Mouse (Mus musculus): ENCODE measurements around the gene Klk1b4. TPM values are rescaled to one million over a fixed set of nuclear protein-coding genes. Genes with fewer than 3 reads are reported as not detected.
A peak's percentile ranks its signal among the peaks of the same experiment; 100 is the strongest.
"Not testable (repeated sequence)": the region's sequence is repeated elsewhere in the genome, so short reads cannot be mapped to it uniquely, and the experiment has no call there.

Klk1b4 gene
- polyA plus RNA-seq, 1 experiment from 2014 or later, result not detected

DNA sequence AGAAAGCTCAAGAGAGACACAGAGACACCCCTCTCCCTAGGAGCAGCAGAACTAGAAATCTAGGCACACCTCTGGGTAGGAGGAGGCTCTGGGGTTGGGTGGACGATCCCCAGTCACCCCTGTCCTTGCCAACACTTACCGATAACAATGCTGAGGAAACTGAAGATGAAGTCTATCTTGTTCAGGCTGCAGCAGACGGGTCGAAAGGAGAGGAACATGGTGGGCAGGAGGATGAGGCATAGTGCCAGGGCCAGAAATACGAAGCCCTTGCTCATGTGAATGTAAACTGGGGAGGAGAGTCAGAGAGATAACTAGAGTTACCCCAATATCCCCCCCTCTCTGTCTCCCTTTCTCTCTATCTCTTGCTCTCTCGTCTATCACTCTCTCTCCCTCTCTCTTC, 15.1 kb downstream of the Klk1b4 start:
- not testable (repeated sequence) for DNase-seq (ENCODE audit: low spot score); H3K27me3 ChIP-seq (replicated peaks; ENCODE audit: control insufficient read depth, insufficient read depth, low read length); H3K4me1 ChIP-seq (ENCODE audit: control insufficient read depth, insufficient read depth, low read length); H3K9me3 ChIP-seq (ENCODE audit: control insufficient read depth, low read length); H3K9ac ChIP-seq (ENCODE audit: low read depth, low read length); H3K4me3 ChIP-seq (ENCODE audit: low read depth, low read length); H3K27ac ChIP-seq (replicated peaks; ENCODE audit: low read depth, low read length); H3K4me2 ChIP-seq (ENCODE audit: low read depth, low read length); H3K36me3 ChIP-seq (ENCODE audit: control insufficient read depth, insufficient read depth, low read length); ATAC-seq (ENCODE audit: low read depth)
- WGBS, result 71% methylated on average over 5 of the region's 6 CpGs

GRCm38 (mm10) chr7:44225076-44225475, 17.8 kb downstream of the Klk1b4 start, which contains the start of gene Klk1:
TSS of gene Klk1 (plus strand) at chr7:44225360.
- Histone ChIP-seq H3K4me1 (ENCODE audit: control insufficient read depth, insufficient read depth, low read length) (no peaks in the 10 kb centered on the region), H3K27ac (replicated peaks; ENCODE audit: low read depth, low read length) (no peak within 1 kb of the TSS), H3K36me3 (ENCODE audit: control insufficient read depth, insufficient read depth, low read length) (no peaks in the 10 kb centered on the region), H3K9me3 (ENCODE audit: control insufficient read depth, low read length) (no peaks in the 10 kb centered on the region), H3K27me3 (replicated peaks; ENCODE audit: control insufficient read depth, insufficient read depth, low read length) (no peaks in the 10 kb centered on the region), H3K4me2 (ENCODE audit: low read depth, low read length) (no peak within 1 kb of the TSS), H3K9ac (ENCODE audit: low read depth, low read length) (no peak within 1 kb of the TSS), H3K4me3 (ENCODE audit: low read depth, low read length) (no peak within 1 kb of the TSS)
- WGBS, result 0% methylated on average over 1 of the region's 1 CpGs
- DNase-seq (ENCODE audit: low spot score) (no peak), ATAC-seq (ENCODE audit: low read depth) (no peak)

DNA sequence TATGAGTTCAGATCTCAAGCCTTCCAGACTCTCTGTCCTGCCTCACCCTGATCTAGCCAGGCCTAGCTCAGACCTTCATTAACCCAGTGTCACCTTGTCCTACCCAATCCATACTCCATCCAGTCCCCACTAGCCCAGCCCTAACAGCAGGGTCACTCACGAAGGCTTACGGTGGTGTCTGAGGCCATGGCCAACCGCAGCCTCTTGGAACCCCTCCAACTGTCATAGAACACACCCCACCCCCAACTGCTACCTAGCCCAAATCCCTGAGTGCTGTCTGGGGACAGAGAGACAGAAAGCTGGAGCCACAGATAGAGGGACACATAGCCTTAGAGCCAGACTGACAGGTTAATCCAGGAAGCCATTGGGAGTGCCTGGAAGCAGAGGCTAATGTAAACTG, 28.7 kb downstream of the Klk1b4 start, which contains the start of gene Gm36864:
Gene Gm36864 (plus strand): TSS at position 269 of the 400 bp plus-strand sequence.
- 74% methylated on average over 3 of the region's 3 CpGs for WGBS
- no peak within 1 kb of the TSS for H3K4me2 ChIP-seq (ENCODE audit: low read depth, low read length)
- no peak within 1 kb of the TSS for H3K4me3 ChIP-seq (ENCODE audit: low read depth, low read length)
- H3K27ac ChIP-seq (replicated peaks; ENCODE audit: low read depth, low read length), result no peak within 1 kb of the TSS
- H3K27me3 ChIP-seq (replicated peaks; ENCODE audit: control insufficient read depth, insufficient read depth, low read length), result no peaks in the 10 kb centered on the region
- DNase-seq (ENCODE audit: low spot score) (no peak), ATAC-seq (ENCODE audit: low read depth) (no peak)
- no peaks in the 10 kb centered on the region for H3K9me3 ChIP-seq (ENCODE audit: control insufficient read depth, low read length)
- no peaks in the 10 kb centered on the region for H3K36me3 ChIP-seq (ENCODE audit: control insufficient read depth, insufficient read depth, low read length)
- H3K9ac ChIP-seq (ENCODE audit: low read depth, low read length), result no peak within 1 kb of the TSS
- H3K4me1 ChIP-seq (ENCODE audit: control insufficient read depth, insufficient read depth, low read length), result no peaks in the 10 kb centered on the region

DNA sequence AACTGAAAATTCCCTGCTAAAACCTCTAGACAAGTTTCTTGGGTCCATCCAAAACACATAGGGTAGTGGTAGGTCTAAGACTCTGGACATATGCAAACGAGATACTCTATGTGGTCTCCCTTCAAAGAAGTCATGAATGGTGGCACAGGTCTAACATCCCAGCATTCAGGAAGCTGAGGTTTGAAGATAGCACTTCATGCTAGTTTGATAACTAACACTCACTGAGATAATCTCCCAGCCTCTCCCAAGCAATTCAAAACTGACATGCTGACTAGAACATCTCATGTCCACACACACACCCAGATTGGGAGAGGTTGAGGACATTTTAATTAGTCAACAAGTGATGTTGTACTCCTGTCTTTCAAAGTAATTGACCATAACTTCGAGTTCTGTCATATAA, 32.7 kb downstream of the Klk1b4 start:
- ATAC-seq (ENCODE audit: low read depth) (no peak), DNase-seq (ENCODE audit: low spot score) (no peak)
- Histone ChIP-seq H3K9me3 (ENCODE audit: control insufficient read depth, low read length) (no peaks in the 10 kb centered on the region), H3K36me3 (ENCODE audit: control insufficient read depth, insufficient read depth, low read length) (no peaks in the 10 kb centered on the region), H3K9ac (ENCODE audit: low read depth, low read length) (no peak overlapping the region), H3K4me2 (ENCODE audit: low read depth, low read length) (no peak overlapping the region), H3K27me3 (replicated peaks; ENCODE audit: control insufficient read depth, insufficient read depth, low read length) (no peaks in the 10 kb centered on the region), H3K27ac (replicated peaks; ENCODE audit: low read depth, low read length) (no peak overlapping the region), H3K4me1 (ENCODE audit: control insufficient read depth, insufficient read depth, low read length) (no peaks in the 10 kb centered on the region), H3K4me3 (ENCODE audit: low read depth, low read length) (no peak overlapping the region)
- WGBS, result 45% methylated on average over 2 of the region's 2 CpGs

DNA sequence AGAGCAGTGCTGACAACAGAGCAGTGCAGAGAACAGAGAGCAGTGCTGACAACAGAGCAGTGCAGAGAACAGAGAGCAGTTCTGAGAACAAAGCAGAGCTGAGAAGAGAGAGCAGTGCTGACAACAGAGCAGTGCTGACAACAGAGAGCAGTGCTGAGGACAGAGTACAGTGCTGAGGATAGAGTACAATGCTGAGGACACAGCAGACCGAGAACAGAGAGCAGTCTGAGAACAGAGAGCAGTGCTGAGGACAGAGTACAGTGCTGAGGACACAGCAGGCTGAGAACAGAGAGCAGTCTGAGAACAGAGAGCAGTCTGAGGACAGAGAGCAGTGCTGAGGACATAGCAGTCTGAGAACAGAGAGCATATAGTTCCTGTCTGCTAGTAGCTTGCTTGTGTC, 33.5 kb downstream of the Klk1b4 start:
- no peaks in the 10 kb centered on the region for H3K27me3 ChIP-seq (replicated peaks; ENCODE audit: control insufficient read depth, insufficient read depth, low read length)
- no peak overlapping the region for H3K9ac ChIP-seq (ENCODE audit: low read depth, low read length)
- H3K4me1 ChIP-seq (ENCODE audit: control insufficient read depth, insufficient read depth, low read length), result peaks cover 6% of the 10 kb centered on the region
- ATAC-seq (ENCODE audit: low read depth) (no peak), DNase-seq (ENCODE audit: low spot score) (no peak)
- no peak overlapping the region for H3K4me2 ChIP-seq (ENCODE audit: low read depth, low read length)
- no peak overlapping the region for H3K27ac ChIP-seq (replicated peaks; ENCODE audit: low read depth, low read length)
- H3K9me3 ChIP-seq (ENCODE audit: control insufficient read depth, low read length), result no peaks in the 10 kb centered on the region
- H3K36me3 ChIP-seq (ENCODE audit: control insufficient read depth, insufficient read depth, low read length), result no peaks in the 10 kb centered on the region
- WGBS, result 48% methylated on average over 1 of the region's 1 CpGs
- no peak overlapping the region for H3K4me3 ChIP-seq (ENCODE audit: low read depth, low read length)

- DNase-seq (ENCODE audit: low spot score), result no peak
- H3K4me2 ChIP-seq (ENCODE audit: low read depth, low read length), result no peak overlapping the region
- H3K27me3 ChIP-seq (replicated peaks; ENCODE audit: control insufficient read depth, insufficient read depth, low read length), result no peaks in the 10 kb centered on the region
- no peak overlapping the region for H3K27ac ChIP-seq (replicated peaks; ENCODE audit: low read depth, low read length)
- 56% methylated on average over 2 of the region's 2 CpGs for WGBS
- no peak overlapping the region for H3K4me3 ChIP-seq (ENCODE audit: low read depth, low read length)
- no peak overlapping the region for H3K9ac ChIP-seq (ENCODE audit: low read depth, low read length)
- H3K9me3 ChIP-seq (ENCODE audit: control insufficient read depth, low read length), result no peaks in the 10 kb centered on the region
- H3K36me3 ChIP-seq (ENCODE audit: control insufficient read depth, insufficient read depth, low read length), result no peaks in the 10 kb centered on the region
- no peak for ATAC-seq (ENCODE audit: low read depth)
- H3K4me1 ChIP-seq (ENCODE audit: control insufficient read depth, insufficient read depth, low read length), result peaks cover 6% of the 10 kb centered on the region
These were observed 33.9 kb downstream of the Klk1b4 start for GRCm38 (mm10) chr7:44241163-44241562.

DNA sequence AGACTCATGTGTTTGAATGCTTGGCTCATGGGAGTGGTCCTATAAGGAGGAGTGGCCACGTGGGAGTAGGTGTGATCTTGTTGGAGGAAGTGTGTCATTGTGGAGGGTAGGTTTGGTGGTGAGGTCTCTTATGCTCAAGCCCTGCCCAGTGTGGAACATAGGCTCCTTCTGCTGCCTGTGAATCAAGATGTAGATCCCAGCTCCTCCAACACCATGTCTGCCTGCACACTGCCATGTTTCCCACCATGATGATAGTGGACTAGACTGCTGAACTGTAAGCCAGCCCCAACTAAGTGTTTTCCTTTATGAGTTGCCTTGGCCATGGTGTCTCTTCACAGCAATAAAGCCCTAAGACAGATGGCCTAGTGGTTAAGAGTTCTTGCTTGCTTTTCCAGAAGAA, 36.8 kb downstream of the Klk1b4 start:
- H3K36me3 ChIP-seq (ENCODE audit: control insufficient read depth, insufficient read depth, low read length), result peaks cover 13% of the 10 kb centered on the region
- no peaks in the 10 kb centered on the region for H3K27me3 ChIP-seq (replicated peaks; ENCODE audit: control insufficient read depth, insufficient read depth, low read length)
- DNase-seq (ENCODE audit: low spot score) (no peak), ATAC-seq (ENCODE audit: low read depth) (no peak)
- peaks cover 14% of the 10 kb centered on the region for H3K4me1 ChIP-seq (ENCODE audit: control insufficient read depth, insufficient read depth, low read length)
- no peak overlapping the region for H3K4me2 ChIP-seq (ENCODE audit: low read depth, low read length)
- H3K9ac ChIP-seq (ENCODE audit: low read depth, low read length), result no peak overlapping the region
- no peak overlapping the region for H3K27ac ChIP-seq (replicated peaks; ENCODE audit: low read depth, low read length)
- no peaks in the 10 kb centered on the region for H3K9me3 ChIP-seq (ENCODE audit: control insufficient read depth, low read length)
- no peak overlapping the region for H3K4me3 ChIP-seq (ENCODE audit: low read depth, low read length)
- WGBS, result 61% methylated on average over 1 of the region's 1 CpGs

DNA sequence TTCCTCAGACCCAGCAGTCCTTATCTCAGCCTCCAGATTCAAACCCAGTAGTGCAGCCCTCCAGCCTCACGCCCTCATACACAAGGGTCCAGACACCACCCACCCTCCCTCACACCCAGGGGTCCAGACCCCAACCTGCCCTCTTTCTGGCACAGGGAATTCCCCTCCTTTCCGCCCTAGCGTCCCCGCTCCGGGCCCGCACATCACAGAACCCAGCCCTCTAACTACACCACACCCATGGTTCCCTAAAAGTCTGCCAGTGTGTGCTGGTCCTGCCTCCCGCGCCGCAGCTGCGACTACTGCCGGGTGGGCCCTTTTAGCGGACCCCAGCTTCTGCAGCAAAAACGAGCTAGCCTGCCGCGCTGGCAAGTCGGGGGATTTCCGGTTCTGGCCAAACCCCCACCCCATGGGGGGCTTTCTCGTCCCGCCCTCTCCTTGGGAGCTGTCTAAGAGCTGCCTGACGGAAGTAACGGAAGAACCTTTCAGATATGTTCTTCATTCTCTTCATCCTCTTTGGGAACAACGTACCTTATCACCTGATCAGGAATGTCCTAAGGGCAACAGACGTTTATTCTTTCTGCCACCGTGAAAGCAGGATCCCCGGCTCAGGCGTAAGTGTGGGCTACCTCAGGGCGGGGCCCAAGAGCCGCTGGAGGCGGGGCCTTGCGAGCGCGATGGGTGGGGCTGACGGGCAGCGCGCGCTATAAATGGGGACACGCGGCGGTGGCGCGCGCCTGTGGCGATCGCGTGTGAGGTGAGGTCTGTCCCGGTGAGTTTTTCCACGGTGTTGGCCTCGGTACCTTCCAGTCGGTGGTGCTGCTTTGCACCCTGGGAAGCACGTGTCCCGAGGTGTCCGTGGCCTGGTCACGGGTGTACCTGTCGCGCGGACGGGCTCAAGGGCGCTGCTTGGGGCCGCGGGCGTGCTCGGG, 39.1 kb downstream of the Klk1b4 start, which contains the start of the genes 1700028J19Rik and 2410002F23Rik:
Gene 1700028J19Rik (minus strand): TSS at position 641 of the 929 bp plus-strand sequence.
Gene 2410002F23Rik (plus strand): TSS at position 668 of the 929 bp plus-strand sequence.
- peak; percentile 96 for DNase-seq (ENCODE audit: low spot score)
- peak within 1 kb of the TSS; percentile 99 for H3K9ac ChIP-seq (ENCODE audit: low read depth, low read length)
- WGBS, result 0% methylated on average over 48 of the region's 62 CpGs

More for the DNA sequence above, 39.1 kb downstream of the Klk1b4 start, which contains the start of the genes 1700028J19Rik and 2410002F23Rik:
- peak within 1 kb of the TSS; percentile 80 for H3K4me2 ChIP-seq (ENCODE audit: low read depth, low read length)
- H3K27me3 ChIP-seq (replicated peaks; ENCODE audit: control insufficient read depth, insufficient read depth, low read length), result no peaks in the 10 kb centered on the region
- peak within 1 kb of the TSS; percentile 86 for H3K4me3 ChIP-seq (ENCODE audit: low read depth, low read length)
- H3K9me3 ChIP-seq (ENCODE audit: control insufficient read depth, low read length), result no peaks in the 10 kb centered on the region
- H3K4me1 ChIP-seq (ENCODE audit: control insufficient read depth, insufficient read depth, low read length), result peaks cover 14% of the 10 kb centered on the region
- peak within 1 kb of the TSS; percentile 95 for H3K27ac ChIP-seq (replicated peaks; ENCODE audit: low read depth, low read length)
- H3K36me3 ChIP-seq (ENCODE audit: control insufficient read depth, insufficient read depth, low read length), result peaks cover 35% of the 10 kb centered on the region
- ATAC-seq (ENCODE audit: low read depth), result peak; percentile 89
